In genomic region chr13:42709148-42709547, GRCm38 (mm10) we compare ENCODE assay signal across 8 mouse cellular contexts. TPM values are rescaled to one million over a fixed set of nuclear protein-coding genes. Genes with fewer than 3 reads are reported as not detected.
DNase-seq lines count a peak whose midpoint lies in the region; ATAC-seq and TF ChIP-seq lines count a peak whose summit lies in the region.
"Had no signal": no experiment of that assay in that cellular context is flagged by ENCODE, and none has a peak within 500 bp of the region (broad histone marks: within the 10 kb centered on the region; RNA-seq: fewer than 3 reads in every experiment).

No protein-coding gene starts in this region.

- DNase-seq in liver, postnatal 0 days = no peak
- DNase-seq in cerebellum, postnatal 25 days = peak; percentile 61 to 68
- peak; percentile 39 for DNase-seq in hindbrain, embryonic 11.5 days (ENCODE audit: low spot score)
- DNase-seq in left cerebral cortex, adult 18-20 months (ENCODE audit: low spot score in 2 of 2) = no peak
- DNase-seq in T-cell, adult 2 months (ENCODE audit: low spot score) = no peak
- DNase-seq: spleen, adult 18-20 months had no signal

- H3K4me2 ChIP-seq in liver, embryonic 12.5 days = 0 out of 2 replicates have a peak overlapping the region, but pooled peaks have one; percentile 23
- H3K4me2 ChIP-seq in liver, postnatal 0 days (ENCODE audit: low read depth, low read length) = no peak overlapping the region
- H3K4me2 ChIP-seq in hindbrain, embryonic 11.5 days (replicated peaks; ENCODE audit: low read depth, low read length) = peak overlapping the region; percentile 84

- TF ChIP-seq CTCF in liver, postnatal 0 days (IDR thresholded peaks at IDR 0.05; ENCODE audit: low read depth) = no peak
- no peak for TF ChIP-seq CTCF in olfactory bulb, adult 2 months (IDR thresholded peaks at IDR 0.05; ENCODE audit: insufficient read depth, low read depth, low read length)

- no peak for ATAC-seq in liver, embryonic 12.5 days
- ATAC-seq in liver, postnatal 0 days = no peak
- ATAC-seq in hindbrain, embryonic 11.5 days (ENCODE audit: low FRiP score) = peak; percentile 63

- H3K27ac ChIP-seq in liver, embryonic 12.5 days = no peak overlapping the region
- H3K27ac ChIP-seq in liver, postnatal 0 days (ENCODE audit: low read depth) = no peak overlapping the region
- no peak overlapping the region for H3K27ac ChIP-seq in hindbrain, embryonic 11.5 days (ENCODE audit: low read depth, low read length)
- no peak overlapping the region for H3K27ac ChIP-seq in olfactory bulb, adult 2 months (ENCODE audit: insufficient read depth, low read depth, low read length)

- no peaks in the 10 kb centered on the region for H3K36me3 ChIP-seq in liver, embryonic 12.5 days
- no peaks in the 10 kb centered on the region for H3K36me3 ChIP-seq in liver, postnatal 0 days (replicated peaks; ENCODE audit: insufficient read depth, low read length)
- H3K36me3 ChIP-seq in hindbrain, embryonic 11.5 days (ENCODE audit: control insufficient read depth, insufficient read depth, low read length) = no peaks in the 10 kb centered on the region

- no peak for TF ChIP-seq POLR2A in olfactory bulb, adult 2 months (IDR thresholded peaks at IDR 0.05; ENCODE audit: insufficient read depth, low read depth, low read length)

- H3K4me1 ChIP-seq in liver, embryonic 12.5 days = no peaks in the 10 kb centered on the region
- H3K4me1 ChIP-seq in liver, postnatal 0 days (ENCODE audit: insufficient read depth) = no peaks in the 10 kb centered on the region
- H3K4me1 ChIP-seq in hindbrain, embryonic 11.5 days (replicated peaks; ENCODE audit: control insufficient read depth, insufficient read depth, low read length) = no peaks in the 10 kb centered on the region
- peaks cover 17% of the 10 kb centered on the region for H3K4me1 ChIP-seq in olfactory bulb, adult 2 months (ENCODE audit: control insufficient read depth, insufficient read depth, low read length)

- H3K9ac ChIP-seq in liver, embryonic 12.5 days = no peak overlapping the region
- H3K9ac ChIP-seq in liver, postnatal 0 days (replicated peaks) = no peak overlapping the region
- peak overlapping the region; percentile 24 for H3K9ac ChIP-seq in hindbrain, embryonic 11.5 days (ENCODE audit: low read depth, low read length)

- H3K9me3 ChIP-seq in liver, embryonic 12.5 days (replicated peaks) = no peaks in the 10 kb centered on the region
- H3K9me3 ChIP-seq in liver, postnatal 0 days (ENCODE audit: low read length) = no peaks in the 10 kb centered on the region
- H3K9me3 ChIP-seq in hindbrain, embryonic 11.5 days (ENCODE audit: control insufficient read depth, low read length) = no peaks in the 10 kb centered on the region

- WGBS in liver, embryonic 12.5 days (ENCODE audit: insufficient replicate concordance) = 12% methylated on average over 11 of the region's 11 CpGs
- 12% methylated on average over 11 of the region's 11 CpGs for WGBS in liver, postnatal 0 days (ENCODE audit: insufficient replicate concordance)
- 6% methylated on average over 11 of the region's 11 CpGs for WGBS in hindbrain, embryonic 11.5 days
- 9% methylated on average over 11 of the region's 11 CpGs for WGBS in olfactory bulb, adult 2 months

- peaks cover 32% of the 10 kb centered on the region for H3K27me3 ChIP-seq in liver, embryonic 12.5 days (replicated peaks)
- H3K27me3 ChIP-seq in liver, postnatal 0 days (ENCODE audit: insufficient read depth, low read length) = peaks cover 26% of the 10 kb centered on the region
- H3K27me3 ChIP-seq in hindbrain, embryonic 11.5 days (ENCODE audit: control insufficient read depth, insufficient read depth, low read length) = no peaks in the 10 kb centered on the region

- TF ChIP-seq EP300 in liver, postnatal 0 days (IDR thresholded peaks at IDR 0.05; ENCODE audit: low read depth) = no peak

- H3K4me3 ChIP-seq in liver, embryonic 12.5 days = no peak overlapping the region
- no peak overlapping the region for H3K4me3 ChIP-seq in liver, postnatal 0 days (ENCODE audit: low read depth, low read length)
- peak overlapping the region; percentile 58 for H3K4me3 ChIP-seq in hindbrain, embryonic 11.5 days (ENCODE audit: low read depth, low read length)
- H3K4me3 ChIP-seq in olfactory bulb, adult 2 months (ENCODE audit: insufficient read depth, low read depth, low read length) = peak overlapping the region; percentile 32

RNA-seq across cellular contexts. Expression of gene Phactr1, which starts 28.7 kb away (rescaled TPM):
- 0.39 and 0.78 TPM in 2 replicates for polyA plus RNA-seq in liver, embryonic 12.5 days (2016; fragmentation: Nextera tagmentation; extraction: Ambion mirVana)
- polyA plus RNA-seq in liver, postnatal 0 days (2015; fragmentation: Nextera tagmentation; extraction: Ambion mirVana) = 0.72 and 0.96 TPM in 2 replicates
- polyA plus RNA-seq in hindbrain, embryonic 11.5 days (2014; fragmentation: Nextera tagmentation; extraction: Ambion mirVana) = 18.7 and 19.1 TPM in 2 replicates
- polyA plus RNA-seq in olfactory bulb, adult 2 months (2012; ENCODE audit: insufficient read depth, insufficient read length, low replicate concordance, missing spikeins) = not detected in 2 replicates
- 100 to 1,000 TPM; 441 to 504 TPM for total RNA-seq in left cerebral cortex, adult 18-20 months (2021)

Comparison
In these comparisons a context has a peak if more than half of its experiments do, and no peak if none do; other contexts are left out.
1. H3K4me3 ChIP-seq: peak in hindbrain, embryonic 11.5 days (single experiment) and olfactory bulb, adult 2 months (single experiment); none in liver, embryonic 12.5 days (single experiment) and liver, postnatal 0 days (single experiment).
2. DNase-seq: peak in cerebellum, postnatal 25 days (2 of 2) and hindbrain, embryonic 11.5 days (single experiment); none in liver, postnatal 0 days (single experiment), left cerebral cortex, adult 18-20 months (0 of 2) and T-cell, adult 2 months (single experiment).
3. RNA of gene Phactr1, which starts 28.7 kb away (polyA plus RNA-seq): not detected in olfactory bulb, adult 2 months and 18.7 to 19.1 TPM in hindbrain, embryonic 11.5 days; 0.72 to 0.96 TPM in liver, postnatal 0 days and 0.39 to 0.78 TPM in liver, embryonic 12.5 days; every median in the first group is over 10 times any median in the second.